Mouse (Mus musculus) cerebellum, adult 2 months (tissue): ENCODE measurements around the gene Chaf1a.
"Not testable (repeated sequence)": the region's sequence is repeated elsewhere in the genome, so short reads cannot be mapped to it uniquely, and the experiment has no call there.

Experiments
- CTCF ChIP-seq: fragments of 200-500 bp; IDR thresholded peaks from 2 replicates; pipeline ENCODE4 v1.5.1; 2011; ENCODE audit warnings: low read depth, mild to moderate bottlenecking, control low read depth, low read length, moderate library complexity, borderline replicate concordance; ENCODE audit not compliant: insufficient read depth
- POLR2A ChIP-seq: fragments of 200-500 bp; IDR thresholded peaks from 2 replicates; pipeline ENCODE4 v1.6.1; 2011; ENCODE audit warnings: low read length, control low read depth, borderline replicate concordance; ENCODE audit not compliant: insufficient read depth

DNA sequence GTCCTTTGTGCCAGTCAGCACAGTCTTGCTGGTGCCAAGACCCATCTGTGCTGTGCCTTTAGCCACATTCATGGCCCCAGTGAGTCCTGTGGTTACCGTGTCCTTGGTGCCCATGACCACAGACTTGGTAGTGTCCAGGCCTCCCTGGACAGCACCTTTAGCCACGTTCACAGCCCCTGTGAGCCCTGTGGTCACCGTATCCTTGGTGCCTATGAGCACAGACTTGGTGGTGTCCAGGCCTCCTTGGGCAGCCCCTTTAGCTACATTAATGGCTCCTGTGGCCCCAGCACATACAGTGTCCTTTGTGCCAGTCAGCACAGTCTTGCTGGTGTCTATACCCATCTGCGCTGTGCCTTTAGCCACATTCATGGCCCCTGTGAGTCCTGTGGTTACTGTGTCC, 66.2 kb downstream of the Chaf1a start:
- not testable (repeated sequence) for TF ChIP-seq CTCF, POLR2A
